Mouse (Mus musculus) forebrain, postnatal 0 days (tissue): Measurements from ENCODE around the gene Pxn. TPM values are rescaled to one million over a fixed set of nuclear protein-coding genes. Genes with fewer than 3 reads are reported as not detected.
"Not testable (repeated sequence)": the region's sequence is repeated elsewhere in the genome, so short reads cannot be mapped to it uniquely, and the experiment has no call there.

ENCODE experiments used
- ATAC-seq: fragments of 200-750 bp; cut with Nextera tagmentation; 2 replicates; pipeline ENCODE4 v1.8.0; 2017; ENCODE audit warnings: mild to moderate bottlenecking, moderate library complexity
- DNase-seq: peaks from one replicate; pipeline ENCODE4 v3.0.0-alpha.2; 2015
- H3K27ac ChIP-seq: fragments of 300-500 bp; sonication (generic); 2 replicates; pipeline ENCODE4 v1.5.1; 2014; ENCODE audit warnings: low read depth, mild to moderate bottlenecking, antibody characterized with exemption, low read length, moderate library complexity, mixed read lengths
- H3K27me3 ChIP-seq: fragments of 300-500 bp; sonication (generic); 2 replicates; pipeline ENCODE4 v1.6.1; 2014; ENCODE audit warnings: mild to moderate bottlenecking, low read length, mixed read lengths; ENCODE audit not compliant: insufficient read depth
- H3K36me3 ChIP-seq: fragments of 300-500 bp; sonication (generic); 2 replicates; pipeline ENCODE4 v1.6.1; 2014; ENCODE audit warnings: mild to moderate bottlenecking, moderate library complexity; ENCODE audit not compliant: insufficient read depth
- H3K4me1 ChIP-seq: fragments of 300-500 bp; sonication (generic); 2 replicates; pipeline ENCODE4 v1.6.1; 2014; ENCODE audit warnings: antibody characterized with exemption; ENCODE audit not compliant: insufficient read depth
- H3K4me2 ChIP-seq: fragments of 300-500 bp; sonication (generic); 2 replicates; pipeline ENCODE4 v1.6.1; 2014; ENCODE audit warnings: low read depth, mild to moderate bottlenecking, moderate library complexity
- H3K4me3 ChIP-seq: fragments of 300-500 bp; sonication (generic); 2 replicates; pipeline ENCODE4 v1.5.1; 2014; ENCODE audit warnings: low read depth, low read length, mixed read lengths
- H3K9ac ChIP-seq: fragments of 300-500 bp; sonication (generic); 2 replicates; pipeline ENCODE4 v1.6.1; 2014; ENCODE audit warnings: mild to moderate bottlenecking
- H3K9me3 ChIP-seq: fragments of 300-500 bp; sonication (generic); 2 replicates; pipeline ENCODE4 v1.6.1; 2016; ENCODE audit warnings: low read length
- CTCF ChIP-seq: sonication (generic); IDR thresholded peaks from 2 replicates; pipeline ENCODE4 v1.5.1; 2016; ENCODE audit warnings: antibody characterized with exemption, control low read depth, low read depth
- WGBS: fragments of 180-500 bp; shearing (Covaris S2); extraction: QIAGEN DNeasy Blood & Tissue Kit; methylation state at CpG from one replicate; pipeline ENCODE4 v1.1.7; 2014; 5-methylcytosine and 5-hydroxymethylcytosine counted together
- polyA plus RNA-seq: library from polyadenylated mRNA; unstranded; fragments of >200 nt; fragmentation: Nextera tagmentation; extraction: Ambion mirVana; gene quantifications from 2 replicates; pipeline ENCODE4 v1.2.1, GENCODE M21; 2015
- total RNA-seq: library from RNA; depleted of rRNA; stranded (reverse); fragments of >200 nt; gene quantifications from 2 replicates; pipeline ENCODE4 v1.2.3, GENCODE M21; 2014

Gene Pxn
- total and polyA plus RNA-seq, 2 experiments from 2014 or later: 14.8 to 29.8 TPM

DNA sequence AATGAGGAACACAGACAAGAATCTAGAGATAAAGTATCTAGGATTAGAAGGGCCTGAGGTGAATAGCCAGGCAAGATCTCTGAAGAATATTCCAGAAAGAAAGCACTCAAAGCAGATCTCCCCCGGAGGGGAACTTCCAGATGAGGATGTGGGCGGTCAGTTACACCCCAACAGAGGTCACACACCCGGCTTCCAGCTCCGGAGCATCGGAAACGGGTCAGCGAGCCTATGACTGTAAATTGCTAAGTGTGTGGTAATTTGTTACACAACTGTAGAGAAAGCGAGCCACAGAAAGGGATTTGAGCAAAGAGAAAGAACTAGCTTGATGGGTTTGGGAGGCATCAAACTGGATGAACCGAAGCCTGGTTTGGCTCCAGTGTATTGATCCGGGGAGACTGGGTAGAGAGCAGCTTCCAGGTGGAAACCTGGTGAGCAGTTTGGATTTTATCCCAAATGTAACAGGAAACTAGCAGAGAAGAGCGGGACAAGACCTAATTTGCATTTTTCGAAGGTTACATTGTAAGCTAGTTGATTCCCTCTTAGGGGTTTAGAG is 6.0 kb upstream of the Pxn start:
- no peak for TF ChIP-seq CTCF
- Histone ChIP-seq H3K27me3 (no peaks in the 10 kb centered on the region), H3K9ac (no peak overlapping the region), H3K4me2 (no peak overlapping the region), H3K9me3 (peaks cover 3% of the 10 kb centered on the region; the same call in 1 of the 2 replicates), H3K27ac (no peak overlapping the region), H3K4me3 (no peak overlapping the region), H3K4me1 (no peaks in the 10 kb centered on the region), H3K36me3 (no peaks in the 10 kb centered on the region)
- WGBS: 82% methylated on average over 12 of the region's 12 CpGs
- ATAC-seq (no peak), DNase-seq (no peak)

DNA sequence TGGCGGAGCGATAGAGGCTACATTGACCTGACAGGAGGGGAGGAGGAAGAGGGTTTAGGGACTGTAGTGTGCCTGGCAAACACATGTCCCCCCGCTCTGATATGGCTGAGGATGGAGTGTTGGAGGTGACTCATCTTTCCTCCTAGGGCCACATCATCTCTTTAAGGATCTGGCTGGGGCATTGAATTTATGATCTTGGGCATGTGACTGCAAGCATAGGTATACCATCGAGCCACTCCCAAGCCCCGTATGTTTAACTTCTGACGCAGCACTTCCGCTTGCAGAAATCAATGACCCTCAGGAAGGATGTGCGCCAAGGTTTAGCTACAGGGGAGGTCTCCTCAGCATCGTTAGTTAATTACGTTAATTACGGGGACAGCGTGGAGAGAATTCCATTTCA is 3.4 kb upstream of the Pxn start:
- Histone ChIP-seq H3K9ac (no peak overlapping the region), H3K4me1 (peaks cover 7% of the 10 kb centered on the region), H3K27me3 (no peaks in the 10 kb centered on the region), H3K9me3 (peaks cover 3% of the 10 kb centered on the region; the same call in 1 of the 2 replicates), H3K27ac (no peak overlapping the region), H3K4me3 (no peak overlapping the region), H3K36me3 (no peaks in the 10 kb centered on the region), H3K4me2 (no peak overlapping the region)
- 57% methylated on average over 12 of the region's 12 CpGs for WGBS
- TF ChIP-seq CTCF: no peak
- DNase-seq (no peak), ATAC-seq (no peak)

DNA sequence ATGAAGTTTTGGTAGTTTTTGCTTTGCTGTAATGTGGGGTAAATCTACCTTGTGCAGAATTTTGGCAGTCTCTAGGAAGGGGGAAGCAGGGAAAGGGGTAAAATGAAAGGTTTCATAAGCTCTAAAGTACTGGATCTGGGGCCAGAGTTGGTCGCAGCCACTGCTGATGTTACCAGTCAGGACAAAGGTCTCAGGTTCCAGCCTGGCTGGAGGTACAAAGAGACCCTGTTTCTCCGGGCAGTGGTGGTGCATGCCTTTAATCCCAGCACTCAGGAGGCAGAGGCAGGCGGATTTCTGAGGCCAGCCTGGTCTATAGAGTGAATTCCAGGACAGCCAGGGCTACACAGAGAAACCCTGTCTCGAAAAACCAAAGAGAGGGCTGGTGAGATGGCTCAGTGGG is 859 bp upstream of the Pxn start:
- not testable (repeated sequence) for H3K9ac ChIP-seq, H3K36me3 ChIP-seq
- 84% methylated on average over 4 of the region's 4 CpGs for whole genome bisulfite sequencing

DNA sequence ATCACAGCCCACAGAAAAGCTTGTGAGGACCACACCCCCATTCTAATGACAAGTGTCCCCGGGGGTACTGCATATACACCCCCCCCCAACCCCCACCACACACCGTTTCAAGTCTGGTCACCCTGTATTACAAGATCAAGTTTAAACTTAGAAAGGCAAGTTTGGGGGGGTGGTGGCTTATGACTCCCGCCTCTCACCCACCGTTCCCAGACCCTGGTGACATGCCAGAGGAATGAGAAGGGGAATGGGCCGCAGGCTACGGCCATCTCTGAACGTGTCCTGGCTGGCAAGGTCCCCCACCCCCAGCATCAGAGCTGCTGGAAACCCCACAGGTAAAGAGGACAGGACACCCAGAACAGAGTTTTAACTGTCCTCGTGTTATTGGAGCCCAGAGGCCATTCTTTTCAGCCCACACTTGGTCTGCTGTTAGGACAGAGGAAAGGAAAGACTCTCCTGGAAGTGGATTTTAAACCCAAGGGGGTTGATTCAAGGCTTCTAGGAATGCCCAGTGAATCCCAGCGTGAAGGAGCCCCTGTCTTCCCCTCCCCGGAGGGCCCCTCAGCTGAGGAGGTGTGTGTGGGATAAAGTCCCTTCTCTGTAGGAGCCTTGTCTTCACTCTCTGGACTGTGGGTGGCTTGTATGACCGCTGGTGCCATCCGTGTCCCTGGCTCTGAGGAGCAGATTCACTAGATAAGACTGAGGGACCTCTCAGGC is 948 bp downstream of the Pxn start:
- Histone ChIP-seq H3K4me3 (peak overlapping the region; percentile 92), H3K4me1 (peaks cover 28% of the 10 kb centered on the region), H3K9ac (peak overlapping the region; percentile 86), H3K9me3 (peaks cover 3% of the 10 kb centered on the region; the same call in 1 of the 2 replicates), H3K4me2 (peak overlapping the region; percentile 81), H3K27me3 (no peaks in the 10 kb centered on the region), H3K27ac (no peak overlapping the region), H3K36me3 (no peaks in the 10 kb centered on the region)
- no peak for DNase-seq
- 18% methylated on average over 12 of the region's 12 CpGs for WGBS
- no peak for TF ChIP-seq CTCF
- ATAC-seq: no peak

More for the DNA sequence above, 859 bp upstream of the Pxn start:
- peaks cover 28% of the 10 kb centered on the region for H3K4me1 ChIP-seq
- H3K9me3 ChIP-seq, ATAC-seq, DNase-seq, H3K4me2 ChIP-seq, H3K4me3 ChIP-seq, H3K27me3 ChIP-seq, H3K27ac ChIP-seq: not testable (repeated sequence)

DNA sequence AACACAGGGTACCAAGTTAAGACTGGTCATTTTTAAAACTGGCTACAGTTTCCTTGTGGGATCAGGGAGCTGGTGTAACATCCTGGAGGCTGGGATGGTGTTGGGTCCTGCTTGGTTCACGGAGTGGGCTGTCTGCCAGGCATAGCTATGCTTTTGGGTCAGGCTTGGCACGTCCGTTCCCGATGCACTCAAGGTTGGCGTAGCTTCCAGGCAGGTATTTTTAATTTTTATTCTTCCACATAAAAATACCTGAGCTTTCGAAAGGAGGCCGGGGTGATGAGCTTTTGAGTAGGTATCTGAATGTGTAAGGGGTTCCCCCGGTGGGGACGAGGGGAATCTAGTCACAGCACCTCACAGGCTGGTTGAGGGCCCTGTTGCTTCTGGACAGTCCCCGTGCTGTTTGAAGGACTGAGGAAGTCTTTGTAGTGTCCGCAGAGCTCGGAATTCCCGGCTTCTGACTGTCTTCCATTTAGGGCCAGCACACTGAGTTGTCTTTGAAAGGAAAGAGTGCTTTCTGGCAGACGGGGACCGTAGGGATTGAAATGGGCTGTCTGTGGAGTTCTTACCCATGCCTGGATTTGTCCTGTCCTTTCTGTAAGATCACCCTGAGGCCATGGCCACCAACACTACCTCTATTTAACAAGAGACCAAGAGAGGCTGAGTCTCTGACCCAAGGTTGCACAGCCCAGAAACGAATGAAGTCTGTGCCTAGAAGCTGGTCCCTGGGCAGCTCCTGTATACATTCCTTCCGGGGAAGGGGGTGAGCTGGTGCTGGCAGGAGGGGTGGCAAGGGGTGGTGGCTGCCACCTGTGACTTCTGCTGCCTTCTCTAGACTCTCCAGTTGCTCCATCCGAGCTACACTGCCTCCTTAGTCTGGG is 1.7 kb downstream of the Pxn start:
- WGBS: 34% methylated on average over 18 of the region's 18 CpGs
- H3K4me3 ChIP-seq: peak overlapping the region; percentile 92
- H3K27ac ChIP-seq: no peak overlapping the region
- H3K36me3 ChIP-seq: no peaks in the 10 kb centered on the region
- no peak for TF ChIP-seq CTCF
- H3K4me2 ChIP-seq: peak overlapping the region; percentile 81
- H3K9ac ChIP-seq: peak overlapping the region; percentile 39
- DNase-seq: no peak
- H3K4me1 ChIP-seq: peaks cover 28% of the 10 kb centered on the region
- H3K27me3 ChIP-seq: no peaks in the 10 kb centered on the region
- no peak for ATAC-seq
- peaks cover 3% of the 10 kb centered on the region; the same call in 1 of the 2 replicates for H3K9me3 ChIP-seq

DNA sequence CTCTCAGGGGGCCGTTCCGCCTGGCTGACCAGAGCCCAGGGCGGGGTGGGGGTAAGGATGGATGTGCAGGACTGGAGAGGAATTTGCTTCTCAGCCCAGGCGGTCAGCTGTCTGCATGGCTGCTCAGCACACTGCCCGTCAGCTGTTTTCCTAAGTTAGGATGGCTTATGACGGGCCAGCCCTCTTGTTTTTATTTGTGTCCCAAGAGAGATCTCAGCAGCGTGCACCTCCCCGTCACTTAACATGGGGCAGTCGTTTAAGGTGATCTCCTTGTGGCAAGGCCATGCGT is 2.3 kb downstream of the Pxn start:
- H3K9ac ChIP-seq: 0 out of 2 replicates have a peak overlapping the region, but pooled peaks have one; percentile 39
- H3K27me3 ChIP-seq: no peaks in the 10 kb centered on the region
- no peak for ATAC-seq
- 34% methylated on average over 10 of the region's 10 CpGs for WGBS
- H3K4me1 ChIP-seq: peaks cover 28% of the 10 kb centered on the region
- DNase-seq: no peak
- H3K4me2 ChIP-seq: peak overlapping the region; percentile 81
- no peak for TF ChIP-seq CTCF
- H3K36me3 ChIP-seq: no peaks in the 10 kb centered on the region
- peak overlapping the region; percentile 92 for H3K4me3 ChIP-seq
- peaks cover 3% of the 10 kb centered on the region; the same call in 1 of the 2 replicates for H3K9me3 ChIP-seq
- H3K27ac ChIP-seq: no peak overlapping the region
